Mouse (Mus musculus) neural tube, embryonic 13.5 days (tissue): ENCODE data around the gene Ppm1l. TPM values are rescaled to one million over a fixed set of nuclear protein-coding genes. Genes with fewer than 3 reads are reported as not detected.

Source experiments
- ATAC-seq: fragments of 200-750 bp; cut with Nextera tagmentation; 2 replicates; pipeline ENCODE4 v1.8.0; 2017; ENCODE audit warnings: low read depth, mild to moderate bottlenecking, moderate TSS enrichment, moderate library complexity
- H3K27ac ChIP-seq: fragments of 300-500 bp; sonication (generic); replicated peaks from 2 replicates; pipeline ENCODE4 v1.5.1; 2015; ENCODE audit warnings: moderate library complexity, mild to moderate bottlenecking, inconsistent platforms
- H3K27me3 ChIP-seq: fragments of 300-500 bp; sonication (generic); 2 replicates; pipeline ENCODE4 v1.6.1; 2015; ENCODE audit warnings: mild to moderate bottlenecking, inconsistent platforms
- H3K36me3 ChIP-seq: fragments of 300-500 bp; sonication (generic); 2 replicates; pipeline ENCODE4 v1.6.1; 2015; ENCODE audit warnings: mild to moderate bottlenecking, inconsistent platforms
- H3K4me1 ChIP-seq: fragments of 300-500 bp; sonication (generic); replicated peaks from 2 replicates; pipeline ENCODE4 v1.6.1; 2015; ENCODE audit warnings: inconsistent platforms
- H3K4me2 ChIP-seq: fragments of 300-500 bp; sonication (generic); 2 replicates; pipeline ENCODE4 v1.6.1; 2015; ENCODE audit warnings: inconsistent platforms, mild to moderate bottlenecking, moderate library complexity
- H3K4me3 ChIP-seq: fragments of 300-500 bp; sonication (generic); 2 replicates; pipeline ENCODE4 v1.5.1; 2015; ENCODE audit warnings: mild to moderate bottlenecking, inconsistent platforms
- H3K9ac ChIP-seq: fragments of 300-500 bp; sonication (generic); 2 replicates; pipeline ENCODE4 v1.6.1; 2015; ENCODE audit warnings: moderate library complexity, mild to moderate bottlenecking, inconsistent platforms
- H3K9me3 ChIP-seq: fragments of 300-500 bp; sonication (generic); 2 replicates; pipeline ENCODE4 v1.6.1; 2016; ENCODE audit warnings: inconsistent platforms
- WGBS: fragments of 180-500 bp; shearing (Covaris S2); methylation state at CpG from one replicate; pipeline ENCODE4 v1.1.7; 2015; 5-methylcytosine and 5-hydroxymethylcytosine counted together
- polyA plus RNA-seq: library from polyadenylated mRNA; unstranded; fragments of >200 nt; fragmentation: Nextera tagmentation; extraction: Ambion mirVana; gene quantifications from 2 replicates; pipeline ENCODE4 v1.2.1, GENCODE M21; 2015

Ppm1l gene
- polyA plus RNA-seq, 1 experiment from 2014 or later, result 24.9 TPM

- ATAC-seq, result no peak; the same call in 1 of the 2 replicates
- H3K9me3 ChIP-seq, result no peaks in the 10 kb centered on the region
- peak overlapping the region; percentile 83 for H3K27ac ChIP-seq
- WGBS, result 17% methylated on average over 5 of the region's 5 CpGs
- no peaks in the 10 kb centered on the region for H3K27me3 ChIP-seq
- peak overlapping the region; percentile 88 for H3K9ac ChIP-seq
- H3K4me1 ChIP-seq, result peaks cover 24% of the 10 kb centered on the region
- peak overlapping the region; percentile 67 for H3K4me2 ChIP-seq
- H3K4me3 ChIP-seq, result peak overlapping the region; percentile 76
- H3K36me3 ChIP-seq, result no peaks in the 10 kb centered on the region
Observed at GRCm38 (mm10) chr3:69599166-69599500, 282.5 kb downstream of the Ppm1l start.

DNA sequence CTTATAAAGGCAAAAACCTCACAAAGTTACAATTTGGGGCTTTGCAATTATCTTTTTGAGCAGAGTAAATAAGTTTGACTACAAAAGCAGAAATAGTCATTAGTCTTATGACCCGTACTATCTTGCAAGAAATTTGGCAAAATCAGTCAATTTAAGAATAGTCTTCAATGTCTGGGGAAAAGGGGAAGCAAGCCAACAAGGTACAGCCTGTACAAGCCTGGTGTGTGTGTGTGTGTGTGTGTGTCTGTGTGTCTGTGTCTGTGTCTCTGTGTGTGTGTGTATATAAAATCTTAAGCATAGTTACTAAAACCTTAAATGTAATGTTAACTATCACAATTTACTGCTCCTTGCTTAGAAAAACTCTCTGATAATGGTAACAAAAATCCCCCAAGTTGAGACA, 290.3 kb downstream of the Ppm1l start:
- Histone ChIP-seq H3K4me3 (no peak overlapping the region), H3K9ac (no peak overlapping the region), H3K27ac (no peak overlapping the region), H3K36me3 (no peaks in the 10 kb centered on the region), H3K9me3 (0 out of 2 replicates have a peak, but pooled peaks cover 2% of the 10 kb centered on the region), H3K4me1 (no peaks in the 10 kb centered on the region), H3K27me3 (no peaks in the 10 kb centered on the region), H3K4me2 (no peak overlapping the region)
- ATAC-seq, result no peak
- 87% methylated on average over 1 of the region's 1 CpGs for WGBS

DNA sequence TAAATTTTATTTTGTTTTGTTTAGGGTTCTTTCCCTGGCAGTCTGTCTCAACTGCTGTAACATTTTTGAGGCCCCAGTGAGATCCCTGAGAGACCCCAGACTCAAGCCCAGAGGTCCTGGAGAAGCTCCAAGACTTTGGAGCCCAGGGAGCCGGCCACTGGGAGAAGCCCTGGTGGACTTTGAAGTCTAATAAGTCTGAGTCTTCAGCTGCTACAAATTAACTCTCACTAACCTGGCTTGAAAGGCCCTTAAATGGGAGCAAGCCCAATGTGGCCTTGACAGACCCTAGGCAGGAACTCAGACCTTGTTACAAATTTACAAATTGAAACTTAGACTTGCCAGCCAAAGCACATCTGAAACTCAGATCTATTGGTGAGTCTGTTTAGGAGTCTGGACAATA, 290.8 kb downstream of the Ppm1l start:
- ATAC-seq, result no peak
- Histone ChIP-seq H3K9me3 (0 out of 2 replicates have a peak, but pooled peaks cover 6% of the 10 kb centered on the region), H3K4me1 (no peaks in the 10 kb centered on the region), H3K36me3 (no peaks in the 10 kb centered on the region), H3K9ac (no peak overlapping the region), H3K27me3 (no peaks in the 10 kb centered on the region), H3K27ac (no peak overlapping the region), H3K4me2 (no peak overlapping the region), H3K4me3 (no peak overlapping the region)
- WGBS, result 53% methylated on average over 1 of the region's 1 CpGs

DNA sequence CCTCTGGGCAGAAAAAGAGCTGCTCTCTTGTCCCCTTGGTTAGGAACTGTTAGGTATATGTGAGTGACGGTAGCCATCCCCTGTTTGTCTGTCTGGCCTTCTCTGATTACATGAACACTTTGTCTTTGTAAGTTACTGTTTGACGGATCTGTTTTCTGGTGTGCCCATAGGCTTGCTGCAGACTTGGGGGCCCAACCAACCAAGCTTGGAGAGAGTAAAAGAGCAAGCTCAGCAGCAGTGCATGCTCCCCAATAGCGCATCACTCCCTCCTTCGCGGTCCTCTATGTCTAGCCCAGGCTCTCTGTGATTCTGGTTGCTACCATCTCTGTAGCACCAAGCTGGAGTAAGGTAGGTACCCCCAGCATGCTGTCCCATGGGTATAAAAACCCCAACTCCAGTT, 291.2 kb downstream of the Ppm1l start:
- Histone ChIP-seq H3K9ac (no peak overlapping the region), H3K9me3 (peaks cover 9% of the 10 kb centered on the region), H3K27ac (no peak overlapping the region), H3K4me3 (no peak overlapping the region), H3K36me3 (no peaks in the 10 kb centered on the region), H3K4me1 (no peaks in the 10 kb centered on the region), H3K4me2 (no peak overlapping the region), H3K27me3 (no peaks in the 10 kb centered on the region)
- ATAC-seq, result no peak
- WGBS, result 90% methylated on average over 5 of the region's 5 CpGs

Other genes with a start within 250 kb of the Ppm1l start
- gene Kpna4, start 189.7 kb upstream of the Ppm1l start, polyA plus RNA-seq, result 31.8 and 35.0 TPM in 2 replicates
- not detected in 2 replicates for gene Arl14, start 94.4 kb upstream of the Ppm1l start, polyA plus RNA-seq